Mouse (Mus musculus): ENCODE measurements around the gene Cxcr4. TPM values are rescaled to one million over a fixed set of nuclear protein-coding genes. Genes with fewer than 3 reads are reported as not detected.

Gene Cxcr4
- polyA plus RNA-seq, 2 experiments, result 2.4 to 9.3 TPM

DNA sequence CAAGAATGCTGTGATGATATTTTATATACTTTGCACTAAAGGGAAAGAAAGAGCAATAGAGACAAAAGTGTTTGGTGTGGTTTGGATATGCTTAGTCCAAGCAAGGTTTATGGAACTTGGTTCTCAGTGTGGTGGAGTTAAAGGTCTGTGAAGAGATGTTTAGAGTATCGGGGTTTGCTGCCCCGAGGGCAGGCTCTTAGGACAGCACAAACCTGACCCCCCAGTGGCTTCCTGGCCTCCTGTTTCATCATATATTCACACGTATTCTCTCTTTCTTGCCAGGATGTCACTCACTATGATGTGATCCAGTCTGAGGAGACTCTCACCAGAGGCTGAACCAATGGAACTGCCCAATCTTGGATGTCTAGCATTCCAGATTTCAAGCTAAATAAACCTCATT, 43.1 kb downstream of the Cxcr4 start:
- no peak overlapping the region for H3K4me3 ChIP-seq (ENCODE audit: insufficient read depth in 1 of 2, low read depth in 2 of 2, low read length in 2 of 2)
- ATAC-seq (ENCODE audit: insufficient read depth) (no peak), DNase-seq (ENCODE audit: low read depth in 3 of 3, low spot score in 3 of 3) (no peak)
- H3K27ac ChIP-seq, result no peak overlapping the region
- no peak overlapping the region for H3K9ac ChIP-seq (replicated peaks)
- H3K36me3 ChIP-seq (replicated peaks; ENCODE audit: control insufficient read depth, insufficient read depth, low read depth), result no peaks in the 10 kb centered on the region
- 42% methylated on average over 3 of the region's 3 CpGs for WGBS (ENCODE audit: insufficient replicate concordance)
- no peak for TF ChIP-seq EP300 (IDR thresholded peaks at IDR 0.05; ENCODE audit: low read depth)
- TF ChIP-seq CTCF (IDR thresholded peaks at IDR 0.05; ENCODE audit: low read depth), result no peak
- H3K4me2 ChIP-seq (ENCODE audit: low read depth), result no peak overlapping the region
- no peaks in the 10 kb centered on the region for H3K27me3 ChIP-seq (ENCODE audit: control insufficient read depth, insufficient read depth, low read length)
- H3K9me3 ChIP-seq (ENCODE audit: control insufficient read depth, low read length), result no peaks in the 10 kb centered on the region
- no peaks in the 10 kb centered on the region for H3K4me1 ChIP-seq (replicated peaks; ENCODE audit: control insufficient read depth in 2 of 2, insufficient read depth in 2 of 2, low read length in 1 of 2)

DNA sequence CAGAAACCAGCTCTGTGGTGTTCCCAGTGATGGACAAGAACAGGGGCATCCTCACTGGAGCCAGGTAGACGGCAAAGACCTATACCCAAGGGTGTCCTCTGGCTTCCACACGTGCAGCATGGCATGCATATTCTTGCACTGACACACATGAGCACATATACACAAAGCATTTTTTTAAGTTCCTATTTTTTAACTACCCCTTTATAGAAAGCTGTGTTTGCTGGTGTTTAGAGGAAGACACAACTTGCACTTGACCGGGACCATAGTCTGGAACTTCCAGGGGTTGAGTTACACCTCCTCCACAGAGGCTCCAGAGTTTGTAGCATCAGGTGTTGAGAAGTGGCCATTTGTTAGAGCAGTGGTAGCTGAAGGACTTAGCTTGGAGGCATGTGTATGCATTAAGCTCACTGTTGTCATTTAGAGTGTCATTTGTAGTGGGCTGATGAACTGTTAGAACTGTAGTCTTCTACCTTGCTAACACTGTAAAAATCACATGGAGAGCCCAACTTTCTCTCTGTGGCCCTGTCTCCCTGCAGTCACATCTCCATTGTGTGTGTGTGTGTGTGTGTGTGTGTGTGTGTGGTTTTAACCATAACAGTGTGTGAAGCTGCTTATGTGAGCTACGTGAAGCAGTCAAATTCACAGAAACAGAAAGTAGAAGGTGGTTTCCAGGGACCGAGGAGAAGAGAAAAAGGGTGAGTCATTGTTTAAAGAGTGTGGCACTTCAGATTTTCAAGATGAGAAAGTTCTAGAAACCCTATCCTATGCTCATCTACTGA, 43.7 kb downstream of the Cxcr4 start:
- TF ChIP-seq CTCF (IDR thresholded peaks at IDR 0.05; ENCODE audit: low read depth) (no peak), EP300 (IDR thresholded peaks at IDR 0.05; ENCODE audit: low read depth) (no peak)
- no peak overlapping the region for H3K27ac ChIP-seq
- 38% methylated on average over 5 of the region's 5 CpGs for WGBS (ENCODE audit: insufficient replicate concordance)

DNA sequence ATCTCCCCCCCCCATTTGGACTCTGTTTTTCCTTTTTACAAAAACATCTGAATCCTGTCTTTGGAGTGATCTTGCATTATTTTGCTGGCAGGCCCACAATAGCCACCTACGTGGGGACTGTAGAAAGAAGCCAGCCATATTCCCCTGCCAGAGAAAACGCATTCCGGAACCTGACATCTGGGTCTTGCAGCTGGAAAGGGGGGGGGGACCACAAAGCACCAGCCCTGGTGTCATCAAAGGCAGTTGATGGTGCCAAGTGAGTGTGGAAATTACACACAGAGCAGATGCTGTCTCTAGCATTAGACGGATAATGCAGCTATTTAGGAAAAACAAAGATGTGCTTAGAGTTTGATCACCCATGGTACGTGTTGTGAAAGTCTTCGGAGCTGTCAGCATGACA, 46.4 kb downstream of the Cxcr4 start:
- 75% methylated on average over 6 of the region's 6 CpGs for WGBS (ENCODE audit: insufficient replicate concordance)
- H3K27me3 ChIP-seq (ENCODE audit: control insufficient read depth, insufficient read depth, low read length), result no peaks in the 10 kb centered on the region
- H3K27ac ChIP-seq, result no peak overlapping the region
- no peak overlapping the region for H3K4me3 ChIP-seq (ENCODE audit: insufficient read depth in 1 of 2, low read depth in 2 of 2, low read length in 2 of 2)
- no peaks in the 10 kb centered on the region for H3K36me3 ChIP-seq (replicated peaks; ENCODE audit: control insufficient read depth, insufficient read depth, low read depth)
- no peak for TF ChIP-seq EP300 (IDR thresholded peaks at IDR 0.05; ENCODE audit: low read depth)
- TF ChIP-seq CTCF (IDR thresholded peaks at IDR 0.05; ENCODE audit: low read depth), result no peak
- no peak for ATAC-seq (ENCODE audit: insufficient read depth)
- no peaks in the 10 kb centered on the region for H3K9me3 ChIP-seq (ENCODE audit: control insufficient read depth, low read length)
- DNase-seq (ENCODE audit: low read depth in 3 of 3, low spot score in 3 of 3), result no peak
- no peak overlapping the region for H3K4me2 ChIP-seq (ENCODE audit: low read depth)
- H3K9ac ChIP-seq (replicated peaks), result no peak overlapping the region
- H3K4me1 ChIP-seq (replicated peaks; ENCODE audit: control insufficient read depth in 2 of 2, insufficient read depth in 2 of 2, low read length in 1 of 2), result no peaks in the 10 kb centered on the region

More for the DNA sequence above, 43.7 kb downstream of the Cxcr4 start:
- DNase-seq (ENCODE audit: low read depth in 3 of 3, low spot score in 3 of 3), result no peak
- no peaks in the 10 kb centered on the region for H3K27me3 ChIP-seq (ENCODE audit: control insufficient read depth, insufficient read depth, low read length)
- H3K4me1 ChIP-seq (replicated peaks; ENCODE audit: control insufficient read depth in 2 of 2, insufficient read depth in 2 of 2, low read length in 1 of 2), result no peaks in the 10 kb centered on the region
- no peaks in the 10 kb centered on the region for H3K9me3 ChIP-seq (ENCODE audit: control insufficient read depth, low read length)
- no peaks in the 10 kb centered on the region for H3K36me3 ChIP-seq (replicated peaks; ENCODE audit: control insufficient read depth, insufficient read depth, low read depth)
- H3K9ac ChIP-seq (replicated peaks), result no peak overlapping the region
- H3K4me3 ChIP-seq (ENCODE audit: insufficient read depth in 1 of 2, low read depth in 2 of 2, low read length in 2 of 2), result no peak overlapping the region
- ATAC-seq (ENCODE audit: insufficient read depth), result no peak
- H3K4me2 ChIP-seq (ENCODE audit: low read depth), result no peak overlapping the region

DNA sequence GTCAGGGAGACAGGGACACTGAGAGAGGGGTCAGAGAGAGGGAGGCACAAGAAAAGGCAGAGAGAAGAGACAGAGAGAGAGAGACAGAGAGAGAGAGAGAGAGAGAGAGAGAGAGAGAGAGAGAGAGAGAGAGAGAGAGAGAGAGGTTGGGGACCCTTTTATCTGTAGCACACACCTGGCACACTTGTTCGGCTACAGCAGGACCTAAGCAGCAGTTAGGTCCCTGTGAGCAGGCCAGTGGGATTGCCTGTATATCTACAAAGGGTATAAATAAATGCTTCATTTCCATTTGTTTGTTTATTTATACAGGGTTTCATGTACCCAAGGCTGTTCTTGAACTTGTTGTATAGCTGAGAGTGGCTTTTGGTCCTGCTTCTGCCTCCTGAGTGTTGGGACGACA, 49.0 kb downstream of the Cxcr4 start:
- Histone ChIP-seq H3K4me3 (ENCODE audit: insufficient read depth in 1 of 2, low read depth in 2 of 2, low read length in 2 of 2) (no peak overlapping the region), H3K9me3 (ENCODE audit: control insufficient read depth, low read length) (no peaks in the 10 kb centered on the region), H3K4me2 (ENCODE audit: low read depth) (no peak overlapping the region), H3K27me3 (ENCODE audit: control insufficient read depth, insufficient read depth, low read length) (no peaks in the 10 kb centered on the region), H3K9ac (replicated peaks) (no peak overlapping the region), H3K36me3 (replicated peaks; ENCODE audit: control insufficient read depth, insufficient read depth, low read depth) (no peaks in the 10 kb centered on the region), H3K4me1 (replicated peaks; ENCODE audit: control insufficient read depth in 2 of 2, insufficient read depth in 2 of 2, low read length in 1 of 2) (no peaks in the 10 kb centered on the region), H3K27ac (no peak overlapping the region)
- ATAC-seq (ENCODE audit: insufficient read depth) (no peak), DNase-seq (ENCODE audit: low read depth in 3 of 3, low spot score in 3 of 3) (no peak)
- WGBS (ENCODE audit: insufficient replicate concordance), result 63% methylated on average over 2 of the region's 2 CpGs
- TF ChIP-seq EP300 (IDR thresholded peaks at IDR 0.05; ENCODE audit: low read depth) (no peak), CTCF (IDR thresholded peaks at IDR 0.05; ENCODE audit: low read depth) (no peak)

DNA sequence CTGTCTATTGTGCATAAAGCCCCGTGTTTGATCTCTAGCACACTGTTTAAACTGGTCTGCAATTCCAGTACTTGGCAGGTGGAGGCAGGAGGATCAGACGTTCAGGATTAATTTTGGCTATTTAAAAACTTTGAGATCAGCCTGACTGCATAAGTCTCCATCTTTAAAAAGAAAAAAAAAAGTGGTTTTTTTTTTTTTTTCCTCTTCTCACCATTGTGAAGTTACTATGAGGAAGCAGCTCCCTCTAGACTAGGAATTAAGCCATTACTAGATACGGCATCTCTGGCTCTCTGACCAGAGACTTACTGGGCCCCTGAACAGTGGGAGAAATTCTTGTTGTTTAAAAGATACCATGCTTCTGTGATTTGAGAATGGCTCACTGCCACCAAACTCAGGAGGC, 49.5 kb downstream of the Cxcr4 start:
- no peak overlapping the region for H3K4me3 ChIP-seq (ENCODE audit: insufficient read depth in 1 of 2, low read depth in 2 of 2, low read length in 2 of 2)
- H3K4me2 ChIP-seq (ENCODE audit: low read depth), result no peak overlapping the region
- TF ChIP-seq CTCF (IDR thresholded peaks at IDR 0.05; ENCODE audit: low read depth) (no peak), EP300 (IDR thresholded peaks at IDR 0.05; ENCODE audit: low read depth) (no peak)
- DNase-seq (ENCODE audit: low read depth in 3 of 3, low spot score in 3 of 3) (no peak), ATAC-seq (ENCODE audit: insufficient read depth) (no peak)
- WGBS (ENCODE audit: insufficient replicate concordance), result 38% methylated on average over 3 of the region's 3 CpGs
- no peaks in the 10 kb centered on the region for H3K27me3 ChIP-seq (ENCODE audit: control insufficient read depth, insufficient read depth, low read length)
- H3K9me3 ChIP-seq (ENCODE audit: control insufficient read depth, low read length), result no peaks in the 10 kb centered on the region
- H3K27ac ChIP-seq, result no peak overlapping the region
- no peaks in the 10 kb centered on the region for H3K36me3 ChIP-seq (replicated peaks; ENCODE audit: control insufficient read depth, insufficient read depth, low read depth)
- no peaks in the 10 kb centered on the region for H3K4me1 ChIP-seq (replicated peaks; ENCODE audit: control insufficient read depth in 2 of 2, insufficient read depth in 2 of 2, low read length in 1 of 2)
- no peak overlapping the region for H3K9ac ChIP-seq (replicated peaks)
